ENCODE assay signal across 21 mouse cellular contexts in the genomic region with DNA sequence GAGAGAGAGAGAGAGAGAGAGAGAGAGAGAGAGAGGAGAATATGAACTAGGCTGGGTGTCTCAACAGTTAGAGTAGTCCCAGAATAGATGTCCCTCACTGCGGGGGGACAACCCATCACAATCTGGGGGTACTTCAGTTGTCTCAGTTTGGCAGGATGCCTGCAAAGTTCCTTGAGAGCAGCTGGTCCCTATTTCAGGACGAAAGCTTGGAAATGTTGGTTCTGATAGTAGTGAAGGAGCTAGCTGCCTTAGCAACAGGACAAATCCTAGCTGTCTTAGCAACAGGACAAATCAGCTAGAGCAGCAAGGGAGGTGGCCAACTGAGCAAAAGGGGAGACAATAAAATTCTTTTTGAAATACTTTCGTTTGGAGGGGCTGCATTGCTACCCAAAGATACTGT.
DNase-seq lines count a peak whose midpoint lies in the region.
"Had no signal": no experiment of that assay in that cellular context is flagged by ENCODE, and none has a peak within 500 bp of the region (broad histone marks: within the 10 kb centered on the region; RNA-seq: fewer than 3 reads in every experiment).

No protein-coding gene starts in this region.

- intact Hi-C loops in left cerebral cortex, postnatal 10 days (cut with DNase I): loop anchor here (10.0 kb wide), 1 partner anchor 102 kb away; no protein-coding TSS in a partner anchor

- DNase-seq in frontal cortex, postnatal 10 days (ENCODE audit: low spot score in 2 of 2): peak; percentile 34 to 55
- DNase-seq in frontal cortex, postnatal 25 days (ENCODE audit: low spot score in 2 of 2): no peak
- peak; percentile 65 to 73 for DNase-seq in left cerebral cortex, postnatal 10 days (ENCODE audit: extremely low spot score in 1 of 2, low spot score in 2 of 2)
- DNase-seq in left cerebral cortex, adult 18-20 months (ENCODE audit: low spot score in 2 of 2): no peak
- DNase-seq in right cerebral cortex, postnatal 4 days: peak; percentile 60
- no peak for DNase-seq in right cerebral cortex, postnatal 25 days
- DNase-seq in gastrocnemius, adult 18-20 months (ENCODE audit: low spot score): no peak
- DNase-seq: adrenal gland, postnatal 10 days; cerebellum, adult 11 months; cerebellum, adult 9-10 months; cerebellum, postnatal 36 days; gastrocnemius, postnatal 25 days; heart, adult 11 months; heart, postnatal 36 days; kidney, adult 11 months; kidney, postnatal 14 days; liver, embryonic 13.5 days; lung, adult 18-20 months; lung, postnatal 4 days; thymus, adult 2 months; thymus, postnatal 36 days had no signal

Comparison
In these comparisons a context has a peak if more than half of its experiments do, and no peak if none do; other contexts are left out.
1. DNase-seq: peak in frontal cortex, postnatal 10 days (2 of 2), left cerebral cortex, postnatal 10 days (2 of 2) and right cerebral cortex, postnatal 4 days (single experiment); none in frontal cortex, postnatal 25 days (0 of 2), left cerebral cortex, adult 18-20 months (0 of 2), right cerebral cortex, postnatal 25 days (single experiment) and gastrocnemius, adult 18-20 months (single experiment).